Mouse (Mus musculus): Measurements from ENCODE around the gene Myrf.

GRCm38 (mm10) chr19:10194337-10194736 lies 46.2 kb downstream of the Myrf start:
- TF ChIP-seq CTCF (IDR thresholded peaks at IDR 0.05) (no peak), EP300 (IDR thresholded peaks at IDR 0.05) (no peak)
